Comparison of ENCODE assay signal across 8 mouse cellular contexts in the genomic region with DNA sequence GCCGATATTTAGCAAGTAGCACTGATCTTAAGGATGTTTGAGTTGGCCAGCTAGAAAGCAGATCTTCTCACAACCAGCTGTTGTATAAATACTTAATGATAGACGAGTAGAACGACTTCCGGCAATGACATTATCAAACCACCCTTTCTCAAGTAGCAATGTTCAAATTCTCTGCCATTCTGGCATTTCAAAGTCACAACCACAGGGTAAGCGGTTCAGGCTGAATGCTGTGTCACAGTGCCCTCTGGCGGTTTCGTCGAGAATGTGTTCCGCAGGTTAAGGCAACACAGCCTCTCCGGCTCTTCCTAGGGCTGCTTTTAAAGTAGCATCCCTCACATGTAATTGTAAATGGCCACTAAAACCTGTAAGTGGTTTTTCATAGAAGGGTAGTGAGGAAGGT. TPM values are rescaled to one million over a fixed set of nuclear protein-coding genes. Genes with fewer than 3 reads are reported as not detected.
DNase-seq lines count a peak whose midpoint lies in the region; TF ChIP-seq lines count a peak whose summit lies in the region.

No protein-coding gene starts in this region.

- H3K4me3 ChIP-seq in ES-E14 (ENCODE audit: insufficient read depth in 1 of 2, low read depth in 1 of 2, low read length in 2 of 2, poor library complexity in 1 of 2, severe bottlenecking in 1 of 2) = no peak overlapping the region

- intact Hi-C loops in heart, postnatal 14 days (cut with DNase I) = loop anchor here (1.0 to 5.0 kb wide), 7 partner anchors 57 to 854 kb away; no protein-coding TSS in a partner anchor

- TF ChIP-seq CTCF in brain, embryonic 14.5 days (IDR thresholded peaks at IDR 0.05; ENCODE audit: borderline replicate concordance, extremely low read depth, insufficient read depth, insufficient read length) = peak; percentile 99

- H3K36me3 ChIP-seq in ES-E14 (ENCODE audit: control insufficient read depth, insufficient read depth, low read length, poor library complexity, severe bottlenecking) = no peaks in the 10 kb centered on the region; the same call in 1 of the 2 replicates

- H3K27ac ChIP-seq in ES-E14 (ENCODE audit: insufficient read depth, low read depth, low read length, poor library complexity, severe bottlenecking) = no peak overlapping the region

- DNase-seq in ES-E14 (ENCODE audit: low read depth, low spot score) = peak; percentile 83
- DNase-seq in brain, embryonic 14.5 days (ENCODE audit: low read depth) = peak; percentile 92
- DNase-seq in fibroblast of lung, adult 2 months (ENCODE audit: low read depth) = peak; percentile 43
- peak; percentile 87 to 94 for DNase-seq in heart, postnatal 14 days
- peak; percentile 53 to 79 for DNase-seq in layer of hippocampus, adult 8-10 months (ENCODE audit: low spot score in 2 of 2)
- peak; percentile 91 for DNase-seq in lung, postnatal 14 days
- peak; percentile 50 for DNase-seq in retina, adult 2 months (ENCODE audit: low read depth, low spot score)
- DNase-seq in thymus, postnatal 25 days = peak; percentile 85

- peaks cover 0 to 3% of the 10 kb centered on the region in 2 experiments; a peak in 1 of 4 replicates for H3K4me1 ChIP-seq in ES-E14 (ENCODE audit: control insufficient read depth in 2 of 2, insufficient read depth in 2 of 2, low read length in 2 of 2, poor library complexity in 1 of 2)

- H3K9me3 ChIP-seq in ES-E14 (ENCODE audit: control insufficient read depth, insufficient read depth, low read depth, low read length) = no peaks in the 10 kb centered on the region

- TF ChIP-seq POLR2A in brain, embryonic 14.5 days (IDR thresholded peaks at IDR 0.05; ENCODE audit: borderline replicate concordance, extremely low read depth, insufficient read depth, insufficient read length, poor library complexity, severe bottlenecking) = no peak

- in situ Hi-C loops in ES-E14 (cut with MboI; ENCODE audit: low sequenced_read_pairs in 2 of 2, unreplicated experiment in 2 of 2) = loop anchor here in 1 of 2 experiments (5.0 to 10.0 kb wide), 2 partner anchors 381 to 484 kb away; no protein-coding TSS in a partner anchor

- no peak overlapping the region for H3K9ac ChIP-seq in ES-E14 (ENCODE audit: insufficient read depth, low read depth, low read length, poor library complexity, severe bottlenecking)

TF ChIP-seq in ES-E14, 5 proteins besides CTCF, POLR2A, EP300 and RAD21:
- TF ChIP-seq CHD2 (IDR thresholded peaks at IDR 0.05; ENCODE audit: low read depth, low read length) (no peak), MAFK (IDR thresholded peaks at IDR 0.05; ENCODE audit: insufficient read depth, low read depth, low read length) (no peak), ZC3H11A (IDR thresholded peaks at IDR 0.05; ENCODE audit: borderline replicate concordance, low read depth, low read length) (peak; percentile 100), HCFC1 (IDR thresholded peaks at IDR 0.05; ENCODE audit: borderline replicate concordance, insufficient read depth, low read length) (no peak)

RNA-seq across cellular contexts. Expression of gene Mrpl42, which starts 25.8 kb away (rescaled TPM):
- total RNA-seq in ES-E14 (2012; rRNA removed) = 134 and 163 TPM in 2 replicates
- polyA plus RNA-seq in brain, embryonic 14.5 days (2012; rRNA removed) = 138 and 177 TPM in 2 replicates
- total RNA-seq in heart, postnatal 14 days (2021) = 100 to 1,000 TPM; 369 to 371 TPM
- 10 to 100 TPM; 66.9 to 73.8 (median 71.5) TPM for total RNA-seq in layer of hippocampus, adult 8-10 months (2022)

RNA-seq across cellular contexts. Expression of gene Ube2n, which starts 39.0 kb away (rescaled TPM):
- 88.6 and 102 TPM in 2 replicates for total RNA-seq in ES-E14 (2012; rRNA removed)
- 231 and 242 TPM in 2 replicates for polyA plus RNA-seq in brain, embryonic 14.5 days (2012; rRNA removed)
- 100 to 1,000 TPM in 1 of 2 experiments, 10 to 100 TPM in 1; 96.8 to 101 TPM for total RNA-seq in heart, postnatal 14 days (2021)
- total RNA-seq in layer of hippocampus, adult 8-10 months (2022) = 100 to 1,000 TPM; 176 to 226 (median 205) TPM

RNA-seq across cellular contexts. Expression of gene Socs2, which starts 58.9 kb away (rescaled TPM):
- total RNA-seq in ES-E14 (2012; rRNA removed) = 46.3 and 102 TPM in 2 replicates
- 57.4 and 59.4 TPM in 2 replicates for polyA plus RNA-seq in brain, embryonic 14.5 days (2012; rRNA removed)
- total RNA-seq in heart, postnatal 14 days (2021) = 10 to 100 TPM; 79.1 to 80.9 TPM
- 10 to 100 TPM; 32.4 to 40.8 (median 38.9) TPM for total RNA-seq in layer of hippocampus, adult 8-10 months (2022)
